Mouse (Mus musculus) forebrain, embryonic 12.5 days (tissue): ENCODE measurements around the gene Cd2bp2. TPM values are rescaled to one million over a fixed set of nuclear protein-coding genes. Genes with fewer than 3 reads are reported as not detected.

Experiments
- ATAC-seq: fragments of 200-750 bp; cut with Nextera tagmentation; 2 replicates; pipeline ENCODE4 v1.8.0; 2017; ENCODE audit warnings: moderate TSS enrichment; ENCODE audit not compliant: low FRiP score
- H3K27ac ChIP-seq: fragments of 300-500 bp; sonication (generic); 2 replicates; pipeline ENCODE4 v1.5.1; 2016; ENCODE audit warnings: mild to moderate bottlenecking
- H3K27me3 ChIP-seq: fragments of 300-500 bp; sonication (generic); 2 replicates; pipeline ENCODE4 v1.6.1; 2016; ENCODE audit warnings: mild to moderate bottlenecking
- H3K36me3 ChIP-seq: fragments of 300-500 bp; sonication (generic); replicated peaks from 2 replicates; pipeline ENCODE4 v1.6.1; 2016; ENCODE audit warnings: mild to moderate bottlenecking
- H3K4me1 ChIP-seq: fragments of 300-500 bp; sonication (generic); 2 replicates; pipeline ENCODE4 v1.6.1; 2016
- H3K4me2 ChIP-seq: fragments of 300-500 bp; sonication (generic); 2 replicates; pipeline ENCODE4 v1.6.1; 2016; ENCODE audit warnings: mild to moderate bottlenecking, moderate library complexity
- H3K4me3 ChIP-seq: fragments of 300-500 bp; sonication (generic); replicated peaks from 2 replicates; pipeline ENCODE4 v1.5.1; 2016; ENCODE audit warnings: mild to moderate bottlenecking
- H3K9ac ChIP-seq: fragments of 300-500 bp; sonication (generic); 2 replicates; pipeline ENCODE4 v1.6.1; 2016; ENCODE audit warnings: mild to moderate bottlenecking
- H3K9me3 ChIP-seq: fragments of 300-500 bp; sonication (generic); 2 replicates; pipeline ENCODE4 v1.6.1; 2016
- WGBS: fragments of 180-500 bp; shearing (Covaris S2); methylation state at CpG from one replicate; pipeline ENCODE4 v1.1.7; 2016; 5-methylcytosine and 5-hydroxymethylcytosine counted together
- polyA plus RNA-seq: library from polyadenylated mRNA; unstranded; fragments of >200 nt; fragmentation: Nextera tagmentation; extraction: Ambion mirVana; gene quantifications from 2 replicates; pipeline ENCODE4 v1.2.1, GENCODE M21; 2016

Gene Cd2bp2
- polyA plus RNA-seq, 1 experiment from 2014 or later = 104 TPM

DNA sequence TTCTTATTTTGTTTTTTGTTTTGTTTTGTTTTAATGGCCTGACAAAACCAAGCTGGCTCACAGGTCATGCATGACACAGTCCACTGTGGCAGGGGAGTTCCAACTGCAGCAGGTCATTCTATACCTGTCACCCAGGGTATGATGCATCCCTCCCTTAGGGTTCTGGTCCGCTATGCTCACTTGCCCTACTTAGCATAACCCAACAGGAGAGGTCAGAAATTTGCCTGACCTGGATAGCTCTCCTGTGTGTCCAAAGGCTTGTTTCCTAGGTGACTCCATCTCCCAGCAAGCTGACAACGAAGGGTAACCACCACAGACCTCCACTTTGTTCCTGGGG, 49.6 kb downstream of the Cd2bp2 start:
- no peak overlapping the region for H3K27ac ChIP-seq
- no peaks in the 10 kb centered on the region for H3K9me3 ChIP-seq
- no peak overlapping the region for H3K4me3 ChIP-seq
- H3K9ac ChIP-seq = no peak overlapping the region
- no peak overlapping the region for H3K4me2 ChIP-seq
- WGBS = 61% methylated on average over 2 of the region's 2 CpGs
- no peaks in the 10 kb centered on the region for H3K27me3 ChIP-seq
- H3K36me3 ChIP-seq = no peaks in the 10 kb centered on the region
- ATAC-seq = no peak
- H3K4me1 ChIP-seq = no peaks in the 10 kb centered on the region

DNA sequence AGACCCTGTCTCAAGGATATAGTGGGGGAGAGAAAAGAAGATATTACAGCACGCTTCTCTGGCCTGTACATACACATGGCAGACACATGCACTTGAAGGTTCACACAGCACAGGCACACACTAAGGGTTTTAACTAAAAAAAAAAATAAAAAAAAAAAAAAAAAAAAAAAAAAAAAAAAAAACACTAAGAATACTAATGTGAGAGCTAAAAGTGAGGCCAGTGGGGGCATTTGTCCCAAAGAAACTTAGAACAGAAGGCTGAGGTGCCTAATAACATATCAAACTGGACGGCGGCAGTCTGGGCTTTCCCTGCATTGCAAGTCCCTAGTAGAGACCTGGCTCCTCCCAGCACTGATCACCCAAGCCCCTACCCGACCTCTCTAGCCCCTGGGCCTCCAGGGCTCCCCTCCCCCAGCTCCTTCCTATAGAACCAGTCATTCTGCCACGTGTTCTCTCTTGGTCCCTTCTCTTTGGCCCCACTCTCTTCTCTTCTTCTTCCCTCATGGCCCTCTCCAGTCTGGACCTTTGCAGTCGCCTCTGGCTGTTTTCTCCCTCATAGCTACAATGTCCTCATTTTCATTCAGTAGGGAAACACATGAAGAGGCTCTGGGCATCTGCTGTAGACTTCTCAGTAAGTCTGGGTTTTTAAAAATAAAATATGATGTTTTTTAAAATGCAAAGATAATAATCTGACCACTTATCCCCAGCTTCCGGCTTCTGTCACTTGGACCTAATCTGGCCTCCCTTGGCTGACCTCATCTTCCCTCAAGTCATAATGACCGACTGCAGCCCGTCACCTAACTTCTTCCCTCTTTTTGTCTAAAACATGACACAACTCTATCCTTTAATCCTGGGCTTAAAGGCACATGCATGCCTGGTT, 50.2 kb downstream of the Cd2bp2 start:
- Histone ChIP-seq H3K9me3 (no peaks in the 10 kb centered on the region), H3K4me2 (no peak overlapping the region), H3K4me1 (no peaks in the 10 kb centered on the region), H3K9ac (no peak overlapping the region), H3K36me3 (no peaks in the 10 kb centered on the region), H3K27ac (no peak overlapping the region), H3K27me3 (no peaks in the 10 kb centered on the region), H3K4me3 (no peak overlapping the region)
- ATAC-seq = no peak
- WGBS = 56% methylated on average over 9 of the region's 9 CpGs

DNA sequence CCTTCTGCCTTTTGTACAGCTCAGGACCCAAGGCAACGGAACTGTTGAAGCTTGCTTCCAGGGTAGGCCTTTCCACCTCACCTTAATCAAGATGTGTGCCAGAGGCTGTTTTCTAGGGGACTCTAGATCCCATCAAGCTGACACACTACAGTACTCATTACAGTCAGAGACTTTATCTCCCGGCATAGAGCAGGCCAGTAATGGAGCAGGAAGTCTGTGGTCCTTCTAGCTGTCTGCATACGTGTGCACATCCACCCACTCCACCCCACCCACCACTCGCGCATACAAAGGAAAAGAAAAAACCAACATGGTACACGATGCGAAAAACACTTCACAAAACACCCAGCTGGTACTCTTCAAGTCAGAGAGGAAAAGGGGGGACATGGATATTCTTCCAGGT, 51.4 kb downstream of the Cd2bp2 start:
- no peaks in the 10 kb centered on the region for H3K4me1 ChIP-seq
- no peak overlapping the region for H3K4me3 ChIP-seq
- no peak for ATAC-seq
- no peak overlapping the region for H3K27ac ChIP-seq
- H3K27me3 ChIP-seq = no peaks in the 10 kb centered on the region
- H3K9ac ChIP-seq = no peak overlapping the region
- WGBS = 94% methylated on average over 7 of the region's 7 CpGs
- no peaks in the 10 kb centered on the region for H3K9me3 ChIP-seq
- no peaks in the 10 kb centered on the region for H3K36me3 ChIP-seq
- H3K4me2 ChIP-seq = no peak overlapping the region

DNA sequence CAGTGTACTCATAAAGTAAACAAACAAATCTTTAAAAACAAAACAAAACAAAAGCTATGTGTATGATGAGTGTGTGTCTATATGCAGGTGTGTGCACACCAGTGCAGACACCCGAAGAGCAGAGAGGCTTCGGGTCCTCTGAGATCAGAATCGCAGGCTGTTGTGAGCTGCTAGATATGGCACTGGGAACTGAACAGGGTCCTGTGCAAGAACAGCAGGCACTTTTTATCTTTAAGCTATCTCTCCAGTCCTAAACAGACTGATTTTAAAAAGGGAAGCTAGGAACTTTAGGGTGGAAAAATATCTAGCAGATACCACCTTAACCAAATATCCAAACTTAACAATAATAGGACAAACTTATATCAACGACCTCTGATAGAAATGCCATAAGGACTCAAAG, 53.2 kb downstream of the Cd2bp2 start:
- Histone ChIP-seq H3K4me3 (no peak overlapping the region), H3K4me1 (no peaks in the 10 kb centered on the region), H3K27me3 (no peaks in the 10 kb centered on the region), H3K27ac (no peak overlapping the region), H3K36me3 (no peaks in the 10 kb centered on the region), H3K9ac (no peak overlapping the region), H3K4me2 (no peak overlapping the region), H3K9me3 (no peaks in the 10 kb centered on the region)
- 86% methylated on average over 4 of the region's 4 CpGs for WGBS
- ATAC-seq = no peak

DNA sequence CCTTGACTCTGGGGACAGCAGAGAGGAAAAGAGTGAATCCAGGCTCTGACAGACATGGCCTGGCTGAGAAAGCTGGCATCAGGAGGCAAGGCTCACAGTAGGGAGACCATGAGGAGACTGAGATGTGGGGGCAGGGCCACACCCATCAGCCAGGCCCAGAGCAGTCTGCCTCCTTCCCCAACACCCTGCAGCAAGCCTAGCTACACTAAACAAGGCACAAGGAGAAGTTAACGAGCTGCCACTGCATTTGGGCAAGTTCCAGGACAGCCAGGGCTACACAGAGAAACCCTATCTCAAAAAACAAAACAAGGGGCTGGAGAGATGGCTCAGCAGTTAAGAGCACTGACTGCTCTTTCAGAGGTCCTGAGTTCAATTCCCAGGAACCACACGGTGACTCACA, 53.6 kb downstream of the Cd2bp2 start:
- 54% methylated on average over 2 of the region's 2 CpGs for WGBS
- Histone ChIP-seq H3K9ac (no peak overlapping the region), H3K27me3 (no peaks in the 10 kb centered on the region), H3K9me3 (no peaks in the 10 kb centered on the region), H3K4me1 (no peaks in the 10 kb centered on the region), H3K27ac (no peak overlapping the region), H3K4me3 (no peak overlapping the region), H3K36me3 (no peaks in the 10 kb centered on the region), H3K4me2 (no peak overlapping the region)
- ATAC-seq = no peak

Other genes with a start within 250 kb of the Cd2bp2 start
- 1.5 TPM in 2 replicates for gene Asphd1, start 246.5 kb downstream of the Cd2bp2 start, polyA plus RNA-seq
- gene Sez6l2, start 245.5 kb downstream of the Cd2bp2 start, polyA plus RNA-seq = 8.6 and 10.5 TPM in 2 replicates
- gene Cdipt, start 220.1 kb downstream of the Cd2bp2 start, polyA plus RNA-seq = 78.9 and 79.6 TPM in 2 replicates
- 0.86 and 2.0 TPM in 2 replicates for gene Cdiptos, start 220.0 kb downstream of the Cd2bp2 start, polyA plus RNA-seq
- gene Mvp, start 181.4 kb downstream of the Cd2bp2 start, polyA plus RNA-seq = 4.2 and 4.6 TPM in 2 replicates
- gene Pagr1b, start 179.6 kb downstream of the Cd2bp2 start, polyA plus RNA-seq = 0.38 and 0.56 TPM in 2 replicates
- gene Pagr1a, start 178.7 kb downstream of the Cd2bp2 start, polyA plus RNA-seq = 51.4 and 66.8 TPM in 2 replicates
- gene Gm42742, start 175.0 kb downstream of the Cd2bp2 start, polyA plus RNA-seq = 53.3 and 75.4 TPM in 2 replicates
- gene Prrt2, start 174.8 kb downstream of the Cd2bp2 start, polyA plus RNA-seq = 5.0 and 6.5 TPM in 2 replicates
- 95.2 and 113 TPM in 2 replicates for gene Maz, start 169.0 kb downstream of the Cd2bp2 start, polyA plus RNA-seq
- 163 and 170 TPM in 2 replicates for gene Kif22, start 153.6 kb downstream of the Cd2bp2 start, polyA plus RNA-seq
- not detected in 2 replicates for gene Zg16, start 108.7 kb downstream of the Cd2bp2 start, polyA plus RNA-seq
- 0.88 and 0.91 TPM in 2 replicates for gene AI467606, start 104.7 kb downstream of the Cd2bp2 start, polyA plus RNA-seq
- gene Qprt, start 73.8 kb downstream of the Cd2bp2 start, polyA plus RNA-seq = 2.0 and 2.4 TPM in 2 replicates
- gene Spn, start 58.2 kb downstream of the Cd2bp2 start, polyA plus RNA-seq = 0.23 TPM in 1 of 2 replicates, not detected in the other
- gene Tbc1d10b, start 12.4 kb upstream of the Cd2bp2 start, polyA plus RNA-seq = 30.8 and 34.3 TPM in 2 replicates
- gene Mylpf, start 12.8 kb upstream of the Cd2bp2 start, polyA plus RNA-seq = 9.2 and 10.1 TPM in 2 replicates
- gene Zfp553, start 37.0 kb upstream of the Cd2bp2 start, polyA plus RNA-seq = 77.6 and 80.2 TPM in 2 replicates
- gene Sept1, start 37.1 kb upstream of the Cd2bp2 start, polyA plus RNA-seq = 42.6 and 43.4 TPM in 2 replicates
- 53.3 and 60.3 TPM in 2 replicates for gene Zfp771, start 48.2 kb upstream of the Cd2bp2 start, polyA plus RNA-seq
- 208 and 224 TPM in 2 replicates for gene Dctpp1, start 64.7 kb upstream of the Cd2bp2 start, polyA plus RNA-seq
- gene Sephs2, start 78.0 kb upstream of the Cd2bp2 start, polyA plus RNA-seq = 73.7 and 81.6 TPM in 2 replicates
- gene Itgal, start 100.2 kb upstream of the Cd2bp2 start, polyA plus RNA-seq = 0.26 and 0.47 TPM in 2 replicates
- 16.3 and 18.4 TPM in 2 replicates for gene Zfp768, start 149.5 kb upstream of the Cd2bp2 start, polyA plus RNA-seq
- 6.9 and 9.1 TPM in 2 replicates for gene Zfp747, start 180.0 kb upstream of the Cd2bp2 start, polyA plus RNA-seq
- 5.2 and 5.6 TPM in 2 replicates for gene 9130019O22Rik, start 191.1 kb upstream of the Cd2bp2 start, polyA plus RNA-seq
- 5.2 and 5.5 TPM in 2 replicates for gene E430018J23Rik, start 197.6 kb upstream of the Cd2bp2 start, polyA plus RNA-seq
- gene Zfp764, start 210.8 kb upstream of the Cd2bp2 start, polyA plus RNA-seq = 5.3 and 6.4 TPM in 2 replicates
- gene Zfp688, start 226.0 kb upstream of the Cd2bp2 start, polyA plus RNA-seq = 32.3 and 36.4 TPM in 2 replicates